Mouse (Mus musculus): ENCODE measurements around the gene Abcc6.
"Not testable (repeated sequence)": the region's sequence is repeated elsewhere in the genome, so short reads cannot be mapped to it uniquely, and the experiment has no call there.

- not testable (repeated sequence) for TF ChIP-seq CTCF (IDR thresholded peaks at IDR 0.05; ENCODE audit: borderline replicate concordance, insufficient read depth, low read depth, low read length); POLR2A (IDR thresholded peaks at IDR 0.05; ENCODE audit: borderline replicate concordance, insufficient read depth, low read length)
These were observed 96.3 kb downstream of the Abcc6 start for GRCm38 (mm10) chr7:45933766-45934165.
